Mouse (Mus musculus) C2C12 (cell line): Measurements from ENCODE around the gene Polr1d. TPM values are rescaled to one million over a fixed set of nuclear protein-coding genes. Genes with fewer than 3 reads are reported as not detected.

Experiments used
- H3K27me3 ChIP-seq: one replicate; pipeline ENCODE4 v1.6.1; 2011; ENCODE audit not compliant: control insufficient read depth, insufficient read depth, insufficient read length
- H3K36me3 ChIP-seq: one replicate; pipeline ENCODE4 v1.6.1; 2011; ENCODE audit not compliant: control insufficient read depth, insufficient read depth
- H3K4me3 ChIP-seq: one replicate; pipeline ENCODE4 v1.5.1; 2011; ENCODE audit warnings: mild to moderate bottlenecking, control low read depth; ENCODE audit not compliant: poor library complexity, insufficient read depth, severe bottlenecking
- H3K79me2 ChIP-seq: one replicate; pipeline ENCODE4 v1.6.1; 2011; ENCODE audit not compliant: control insufficient read depth, insufficient read depth
- H3K79me3 ChIP-seq: one replicate; pipeline ENCODE4 v1.6.1; 2011; ENCODE audit warnings: low read depth, control low read depth
- H3ac ChIP-seq: one replicate; pipeline ENCODE3; 2011; ENCODE audit warnings: low read depth; ENCODE audit not compliant: control insufficient read depth, insufficient read length
- CEBPB ChIP-seq: IDR thresholded peaks from one replicate; pipeline ENCODE4 v1.6.1; 2011; ENCODE audit warnings: low read depth, mild to moderate bottlenecking, control low read depth, moderate library complexity
- CTCF ChIP-seq: IDR thresholded peaks from one replicate; pipeline ENCODE4 v1.5.1; 2011; ENCODE audit not compliant: control insufficient read depth, insufficient read depth, insufficient read length
- FOSL1 ChIP-seq: IDR thresholded peaks from one replicate; pipeline ENCODE4 v1.8.0; 2011; ENCODE audit warnings: mild to moderate bottlenecking, low read length; ENCODE audit not compliant: poor library complexity, insufficient read depth, severe bottlenecking
- MAX ChIP-seq: IDR thresholded peaks from one replicate; pipeline ENCODE4 v1.6.1; 2011; ENCODE audit warnings: mild to moderate bottlenecking, control low read depth
- MYOD1 ChIP-seq: IDR thresholded peaks from one replicate; pipeline ENCODE4 v1.6.1; 2011; ENCODE audit warnings: low read depth; ENCODE audit not compliant: control insufficient read depth, insufficient read length
- MYOG ChIP-seq: IDR thresholded peaks from one replicate; pipeline ENCODE4 v1.6.1; 2011; ENCODE audit not compliant: control insufficient read depth, insufficient read length; ENCODE audit errors: extremely low read depth
- USF1 ChIP-seq: IDR thresholded peaks from one replicate; pipeline ENCODE4 v1.6.1; 2011; ENCODE audit warnings: low read depth, mild to moderate bottlenecking, control low read depth, moderate library complexity
- polyA plus RNA-seq: library from polyadenylated mRNA; unstranded; fragments of >200 nt; fragmentation: generic; extraction: Trizol; gene quantifications from one replicate; pipeline ENCODE4 v1.2.1, GENCODE M21; 2012; ENCODE audit warnings: missing spikeins

The Polr1d gene
- polyA plus RNA-seq, 1 experiment, result 115 TPM

- peaks cover 5% of the 10 kb centered on the region for H3K36me3 ChIP-seq
- H3K79me3 ChIP-seq, result no peaks in the 10 kb centered on the region
- no peaks in the 10 kb centered on the region for H3K27me3 ChIP-seq
- TF ChIP-seq CTCF (no peak), MYOG (no peak)
- H3K4me3 ChIP-seq, result no peak overlapping the region
- no peaks in the 10 kb centered on the region for H3K79me2 ChIP-seq
- no peak overlapping the region for H3ac ChIP-seq
Observed at GRCm38 (mm10) chr5:147115631-147116030, 38.8 kb downstream of the Polr1d start.

- no peaks in the 10 kb centered on the region for H3K79me3 ChIP-seq
- no peaks in the 10 kb centered on the region for H3K79me2 ChIP-seq
- no peak overlapping the region for H3K4me3 ChIP-seq
- TF ChIP-seq CEBPB, result no peak
- no peak for TF ChIP-seq MYOD1
- no peak for TF ChIP-seq MYOG
- TF ChIP-seq MAX, result no peak
- no peak for TF ChIP-seq USF1
- no peak for TF ChIP-seq CTCF
- no peak for TF ChIP-seq FOSL1
- no peaks in the 10 kb centered on the region for H3K27me3 ChIP-seq
- peaks cover 5% of the 10 kb centered on the region for H3K36me3 ChIP-seq
- H3ac ChIP-seq, result no peak overlapping the region
Observed at GRCm38 (mm10) chr5:147117027-147117426, 40.2 kb downstream of the Polr1d start.

- TF ChIP-seq MAX (no peak), MYOD1 (no peak), CEBPB (no peak), CTCF (no peak), MYOG (no peak), USF1 (no peak), FOSL1 (no peak)
- Histone ChIP-seq H3K36me3 (no peaks in the 10 kb centered on the region), H3ac (no peak overlapping the region), H3K27me3 (no peaks in the 10 kb centered on the region), H3K79me3 (no peaks in the 10 kb centered on the region), H3K79me2 (no peaks in the 10 kb centered on the region), H3K4me3 (no peak overlapping the region)
Observed at GRCm38 (mm10) chr5:147121146-147121545, 44.3 kb downstream of the Polr1d start.

- Histone ChIP-seq H3K27me3 (no peaks in the 10 kb centered on the region), H3K79me3 (no peaks in the 10 kb centered on the region), H3K36me3 (no peaks in the 10 kb centered on the region), H3ac (no peak overlapping the region), H3K79me2 (no peaks in the 10 kb centered on the region), H3K4me3 (no peak overlapping the region)
- TF ChIP-seq USF1, result no peak
Observed at GRCm38 (mm10) chr5:147124794-147125193, 47.9 kb downstream of the Polr1d start.

- Histone ChIP-seq H3K36me3 (no peaks in the 10 kb centered on the region), H3ac (no peak overlapping the region), H3K79me2 (no peaks in the 10 kb centered on the region), H3K27me3 (no peaks in the 10 kb centered on the region), H3K79me3 (no peaks in the 10 kb centered on the region), H3K4me3 (no peak overlapping the region)
- TF ChIP-seq CTCF (no peak), MAX (no peak), CEBPB (no peak), MYOD1 (no peak), MYOG (no peak)
Observed at GRCm38 (mm10) chr5:147125542-147126185, 48.8 kb downstream of the Polr1d start.

- H3ac ChIP-seq, result no peak overlapping the region
Observed at GRCm38 (mm10) chr5:147127860-147128259, 51.0 kb downstream of the Polr1d start.

GRCm38 (mm10) chr5:147129484-147129883 lies 52.6 kb downstream of the Polr1d start:
- no peak overlapping the region for H3ac ChIP-seq
- TF ChIP-seq FOSL1, result no peak
- no peak for TF ChIP-seq CTCF
- H3K4me3 ChIP-seq, result no peak overlapping the region
- no peaks in the 10 kb centered on the region for H3K27me3 ChIP-seq
- no peaks in the 10 kb centered on the region for H3K36me3 ChIP-seq
- no peaks in the 10 kb centered on the region for H3K79me3 ChIP-seq
- no peaks in the 10 kb centered on the region for H3K79me2 ChIP-seq

More at GRCm38 (mm10) chr5:147127860-147128259, 51.0 kb downstream of the Polr1d start:
- no peaks in the 10 kb centered on the region for H3K79me3 ChIP-seq
- H3K79me2 ChIP-seq, result no peaks in the 10 kb centered on the region
- H3K36me3 ChIP-seq, result no peaks in the 10 kb centered on the region
- H3K4me3 ChIP-seq, result no peak overlapping the region
- no peaks in the 10 kb centered on the region for H3K27me3 ChIP-seq
- TF ChIP-seq CTCF (no peak), FOSL1 (no peak), MYOD1 (no peak), CEBPB (no peak), USF1 (no peak), MYOG (no peak), MAX (no peak)
